Mouse (Mus musculus): Measurements from ENCODE around the gene Ago1.

- TF ChIP-seq CTCF (IDR thresholded peaks at IDR 0.05; ENCODE audit: borderline replicate concordance, insufficient read depth, low read depth, low read length) (no peak), POLR2A (IDR thresholded peaks at IDR 0.05; ENCODE audit: borderline replicate concordance, insufficient read depth, low read length) (no peak)
Observed at GRCm38 (mm10) chr4:126454547-126455254, 13.7 kb downstream of the Ago1 start.
